In the genomic region with DNA sequence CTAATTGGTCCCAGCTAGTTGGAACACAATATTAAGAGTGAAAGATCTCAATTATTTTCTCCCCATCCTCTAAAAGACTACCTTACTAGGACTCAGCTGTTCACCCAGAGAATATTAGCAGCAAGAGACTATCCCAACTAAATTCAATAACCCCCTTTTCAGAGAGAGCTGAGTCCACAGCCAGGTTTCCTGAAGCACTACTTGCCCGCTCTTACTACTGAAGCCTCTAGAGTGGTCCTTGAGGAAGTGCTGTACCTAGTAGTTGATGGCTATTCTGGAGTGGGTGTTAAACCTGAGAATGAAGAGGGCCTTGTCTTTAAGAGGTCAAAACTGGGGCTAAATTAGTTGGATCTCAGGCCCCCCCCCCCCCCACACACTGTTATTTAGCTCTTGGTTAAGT, we compare ENCODE assay signal across 9 mouse cellular contexts. TPM values are rescaled to one million over a fixed set of nuclear protein-coding genes. Genes with fewer than 3 reads are reported as not detected.
DNase-seq lines count a peak whose midpoint lies in the region; ATAC-seq and TF ChIP-seq lines count a peak whose summit lies in the region.
"Had no signal": no experiment of that assay in that cellular context is flagged by ENCODE, and none has a peak within 500 bp of the region (broad histone marks: within the 10 kb centered on the region; RNA-seq: fewer than 3 reads in every experiment).

No protein-coding gene starts in this region.

- H3K4me3 ChIP-seq in left cerebral cortex, adult 2 months: peak overlapping the region; percentile 96
- H3K4me3 ChIP-seq in forebrain, embryonic 11.5 days (ENCODE audit: low read depth, low read length): peak overlapping the region; percentile 87
- H3K4me3 ChIP-seq in intestine, embryonic 15.5 days (replicated peaks): peak overlapping the region; percentile 87
- peak overlapping the region; percentile 85 for H3K4me3 ChIP-seq in neural tube, embryonic 13.5 days

- intact Hi-C loops in left cerebral cortex, adult 2 months (cut with DNase I): loop anchor here (2.0 to 5.0 kb wide), 4 partner anchors 43 to 117 kb away; no protein-coding TSS in a partner anchor

- H3K4me1 ChIP-seq in forebrain, embryonic 11.5 days (replicated peaks; ENCODE audit: control insufficient read depth, insufficient read depth, low read length): peaks cover 7% of the 10 kb centered on the region; the same call in 1 of the 2 replicates
- H3K4me1 ChIP-seq in intestine, embryonic 15.5 days (replicated peaks): 0 out of 2 replicates have a peak, but pooled peaks cover 7% of the 10 kb centered on the region
- H3K4me1 ChIP-seq in neural tube, embryonic 13.5 days (replicated peaks): peaks cover 57% of the 10 kb centered on the region

- no peak for TF ChIP-seq CTCF in left cerebral cortex, adult 2 months (IDR thresholded peaks at IDR 0.05)

- no peaks in the 10 kb centered on the region for H3K27me3 ChIP-seq in forebrain, embryonic 11.5 days (ENCODE audit: control insufficient read depth, insufficient read depth, low read length)
- no peaks in the 10 kb centered on the region for H3K27me3 ChIP-seq in intestine, embryonic 15.5 days (replicated peaks)
- H3K27me3 ChIP-seq in neural tube, embryonic 13.5 days: no peaks in the 10 kb centered on the region

- 46% methylated on average over 1 of the region's 1 CpGs for WGBS in forebrain, embryonic 11.5 days
- 57% methylated on average over 1 of the region's 1 CpGs for WGBS in intestine, embryonic 15.5 days
- 43% methylated on average over 1 of the region's 1 CpGs for WGBS in neural tube, embryonic 13.5 days

- peak overlapping the region; percentile 99 for H3K9ac ChIP-seq in forebrain, embryonic 11.5 days (ENCODE audit: low read length)
- H3K9ac ChIP-seq in intestine, embryonic 15.5 days: peak overlapping the region; percentile 82; the same call in 1 of the 2 replicates
- H3K9ac ChIP-seq in neural tube, embryonic 13.5 days: peak overlapping the region; percentile 98

- no peak for DNase-seq in left cerebral cortex, adult 2 months (ENCODE audit: extremely low spot score in 1 of 2, low spot score in 2 of 2)
- DNase-seq in left cerebral cortex, adult 11 months (ENCODE audit: low spot score): no peak
- DNase-seq in forebrain, embryonic 11.5 days (ENCODE audit: low spot score): no peak
- DNase-seq in cerebellum, adult 18-20 months: no peak
- DNase-seq in urinary bladder, postnatal 14 days (ENCODE audit: low spot score): no peak
- no peak for DNase-seq in gastrocnemius, adult 18-20 months (ENCODE audit: low spot score)
- DNase-seq: thymus, postnatal 36 days had no signal

- no peak for ATAC-seq in forebrain, embryonic 11.5 days (replicated peaks; ENCODE audit: low FRiP score)
- no peak for ATAC-seq in intestine, embryonic 15.5 days
- no peak for ATAC-seq in neural tube, embryonic 13.5 days (ENCODE audit: low read depth)

- peak overlapping the region; percentile 95 for H3K27ac ChIP-seq in left cerebral cortex, adult 2 months
- H3K27ac ChIP-seq in forebrain, embryonic 11.5 days (ENCODE audit: low read depth, low read length): no peak overlapping the region
- no peak overlapping the region for H3K27ac ChIP-seq in intestine, embryonic 15.5 days
- peak overlapping the region; percentile 100 for H3K27ac ChIP-seq in neural tube, embryonic 13.5 days (replicated peaks)

- H3K9me3 ChIP-seq in forebrain, embryonic 11.5 days (ENCODE audit: control insufficient read depth, low read length): no peaks in the 10 kb centered on the region
- no peaks in the 10 kb centered on the region for H3K9me3 ChIP-seq in intestine, embryonic 15.5 days
- no peaks in the 10 kb centered on the region for H3K9me3 ChIP-seq in neural tube, embryonic 13.5 days

- no peaks in the 10 kb centered on the region for H3K36me3 ChIP-seq in forebrain, embryonic 11.5 days (ENCODE audit: control insufficient read depth, insufficient read depth, low read length)
- H3K36me3 ChIP-seq in intestine, embryonic 15.5 days: no peaks in the 10 kb centered on the region
- no peaks in the 10 kb centered on the region for H3K36me3 ChIP-seq in neural tube, embryonic 13.5 days

- H3K4me2 ChIP-seq in forebrain, embryonic 11.5 days (ENCODE audit: low read depth, low read length, severe bottlenecking): peak overlapping the region; percentile 54
- H3K4me2 ChIP-seq in intestine, embryonic 15.5 days (replicated peaks): peak overlapping the region; percentile 81
- H3K4me2 ChIP-seq in neural tube, embryonic 13.5 days: peak overlapping the region; percentile 80

RNA-seq across cellular contexts. Expression of gene Mboat2, which starts 0.6 kb away (rescaled TPM):
- 10 to 100 TPM; 78.7 to 85.3 TPM for total RNA-seq in left cerebral cortex, adult 2 months (2021)
- 55.7 and 59.3 TPM in 2 replicates for polyA plus RNA-seq in forebrain, embryonic 11.5 days (2014; fragmentation: Nextera tagmentation; extraction: Ambion mirVana)
- polyA plus RNA-seq in intestine, embryonic 15.5 days (2015; fragmentation: Nextera tagmentation; extraction: Ambion mirVana): 22.2 and 26.1 TPM in 2 replicates
- 72.1 and 79.1 TPM in 2 replicates for polyA plus RNA-seq in neural tube, embryonic 13.5 days (2015; fragmentation: Nextera tagmentation; extraction: Ambion mirVana)
- 1 to 10 TPM in 1 of 2 experiments, under 1 TPM in 1; 0.50 to 1.9 TPM for total RNA-seq in gastrocnemius, adult 18-20 months (2021)

Comparison
In these comparisons a context has a peak if more than half of its experiments do, and no peak if none do; other contexts are left out.
1. H3K27ac ChIP-seq: peak in left cerebral cortex, adult 2 months (single experiment) and neural tube, embryonic 13.5 days (single experiment); none in forebrain, embryonic 11.5 days (single experiment) and intestine, embryonic 15.5 days (single experiment).
2. Peak in every context shown above with its lines, with median percentiles within 50 percentile points of each other: H3K4me3 ChIP-seq, H3K4me2 ChIP-seq and H3K9ac ChIP-seq.